Mouse (Mus musculus) lung, postnatal 14 days (tissue): ENCODE data around the gene Clstn3.
"Not testable (repeated sequence)": the region's sequence is repeated elsewhere in the genome, so short reads cannot be mapped to it uniquely, and the experiment has no call there.

Experiments used
- DNase-seq: peaks from one replicate; pipeline ENCODE4 v3.0.0; 2021

Gene Clstn3

GRCm38 (mm10) chr6:124407180-124407579, 57.4 kb downstream of the Clstn3 start:
- DNase-seq = no peak

DNA sequence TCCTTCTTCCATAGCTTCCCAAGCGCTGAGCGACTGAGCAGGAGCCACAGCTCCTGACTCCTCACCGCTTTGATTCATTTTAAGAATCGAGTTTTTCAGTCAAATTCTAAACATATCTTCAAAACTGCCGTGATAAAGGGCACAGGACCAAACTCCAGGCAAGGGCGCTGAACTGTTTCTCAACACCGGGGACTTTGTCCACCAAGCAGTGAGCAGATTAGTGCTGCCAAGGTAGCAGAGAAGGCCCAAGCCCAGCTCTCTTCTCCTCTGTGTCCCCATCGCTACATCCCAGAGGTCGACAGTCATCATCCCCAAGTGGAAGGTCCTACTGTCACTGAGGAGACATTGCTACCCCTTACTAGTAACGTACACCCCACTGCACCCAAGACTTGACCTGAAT, 58.3 kb downstream of the Clstn3 start:
- DNase-seq = no peak

DNA sequence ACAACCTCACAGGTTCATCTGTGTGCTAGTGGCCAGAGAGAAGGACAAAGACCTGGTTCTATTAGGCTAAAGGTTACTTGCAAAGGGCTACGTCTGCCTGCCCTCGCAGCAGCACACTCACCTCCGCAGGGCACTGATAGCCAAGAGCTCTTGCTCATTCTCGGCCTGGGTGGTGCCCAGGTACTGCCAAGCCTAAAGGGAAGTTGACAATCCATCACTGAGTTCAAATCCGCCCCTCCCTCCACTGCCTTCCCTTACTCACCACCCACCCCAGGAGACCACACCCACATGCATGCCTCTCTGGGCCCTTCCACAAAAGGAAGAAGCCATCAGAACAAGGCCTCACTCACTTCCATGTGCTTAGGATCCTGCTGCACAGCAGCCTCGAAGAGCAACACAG, 64.9 kb downstream of the Clstn3 start:
- no peak for DNase-seq

GRCm38 (mm10) chr6:124394991-124395390, 69.6 kb downstream of the Clstn3 start:
- DNase-seq = not testable (repeated sequence)
